Mouse (Mus musculus): Measurements from ENCODE around the gene Sh3yl1.

- TF ChIP-seq CTCF (IDR thresholded peaks at IDR 0.05) (no peak), EP300 (IDR thresholded peaks at IDR 0.05) (no peak)
Observed at GRCm38 (mm10) chr12:30910860-30911259, 608 bp upstream of the Sh3yl1 start.

Measured in lung, postnatal 0 days (tissue).